Mouse (Mus musculus) macrophage (primary cell): Measurements from ENCODE around the gene 2810021J22Rik. TPM values are rescaled to one million over a fixed set of nuclear protein-coding genes. Genes with fewer than 3 reads are reported as not detected.

ENCODE experiments used
- H3K27ac ChIP-seq: fragments of 350-480 bp; formaldehyde crosslinking; 2 replicates; pipeline ENCODE4 v1.9.0; 2021
- H3K36me3 ChIP-seq: fragments of 350-480 bp; formaldehyde crosslinking; 2 replicates; pipeline ENCODE4 v1.9.0; 2021; ENCODE audit errors: inconsistent target
- H3K4me3 ChIP-seq: fragments of 350-480 bp; formaldehyde crosslinking; 2 replicates; pipeline ENCODE4 v1.9.0; 2021; ENCODE audit errors: inconsistent target
- H3K79me2 ChIP-seq: fragments of 350-480 bp; formaldehyde crosslinking; 2 replicates; pipeline ENCODE4 v1.9.0; 2021; ENCODE audit errors: inconsistent target
- WGBS: methylation state at CpG from one replicate; pipeline ENCODE4 v1.1.7; 2026; ENCODE audit warnings: inconsistent platforms; ENCODE audit not compliant: missing documents; 5-methylcytosine and 5-hydroxymethylcytosine counted together
- polyA plus RNA-seq: library from polyadenylated mRNA; stranded (reverse); fragments of 250-400 nt; gene quantifications from 3 replicates; pipeline ENCODE4 v1.2.4, GENCODE M21; 2018; ENCODE audit warnings: inconsistent platforms

2810021J22Rik gene
- polyA plus RNA-seq, 1 experiment from 2014 or later: 2.7 TPM

- H3K27ac ChIP-seq: no peak overlapping the region
- no peaks in the 10 kb centered on the region for H3K79me2 ChIP-seq
- H3K4me3 ChIP-seq: no peak overlapping the region
- 98% methylated on average over 5 of the region's 6 CpGs for WGBS
- peaks cover 56% of the 10 kb centered on the region for H3K36me3 ChIP-seq
Measured at GRCm38 (mm10) chr11:58897485-58897884, 30.5 kb downstream of the 2810021J22Rik start.

- Histone ChIP-seq H3K79me2 (no peaks in the 10 kb centered on the region), H3K36me3 (peaks cover 35% of the 10 kb centered on the region; the same call in 1 of the 2 replicates), H3K27ac (no peak overlapping the region)
Measured at GRCm38 (mm10) chr11:58901080-58901479, 34.1 kb downstream of the 2810021J22Rik start.

GRCm38 (mm10) chr11:58903511-58904409, 36.7 kb downstream of the 2810021J22Rik start, which contains the start of gene Zfp39:
Gene Zfp39 (minus strand): TSS chr11:58904225.
- Histone ChIP-seq H3K36me3 (peaks cover 19% of the 10 kb centered on the region; the same call in 1 of the 2 replicates), H3K27ac (peak within 1 kb of the TSS; percentile 38), H3K4me3 (peak within 1 kb of the TSS; percentile 57), H3K79me2 (no peaks in the 10 kb centered on the region)
- WGBS: under 1% methylated on average over 39 of the region's 40 CpGs

More at GRCm38 (mm10) chr11:58901080-58901479, 34.1 kb downstream of the 2810021J22Rik start:
- no peak overlapping the region for H3K4me3 ChIP-seq

- WGBS: 2% methylated on average over 8 of the region's 8 CpGs
- Histone ChIP-seq H3K79me2 (no peaks in the 10 kb centered on the region), H3K27ac (peak overlapping the region; percentile 38; the same call in 1 of the 2 replicates), H3K4me3 (peak overlapping the region; percentile 57), H3K36me3 (peaks cover 14% of the 10 kb centered on the region; the same call in 1 of the 2 replicates)
Measured at GRCm38 (mm10) chr11:58904410-58904718, 37.3 kb downstream of the 2810021J22Rik start.

- Histone ChIP-seq H3K4me3 (peak overlapping the region; percentile 57; the same call in 1 of the 2 replicates), H3K27ac (no peak overlapping the region), H3K79me2 (no peaks in the 10 kb centered on the region), H3K36me3 (peaks cover 13% of the 10 kb centered on the region; the same call in 1 of the 2 replicates)
- 77% methylated on average over 6 of the region's 6 CpGs for WGBS
Measured at GRCm38 (mm10) chr11:58904838-58905237, 37.8 kb downstream of the 2810021J22Rik start.

- Histone ChIP-seq H3K27ac (no peak overlapping the region), H3K4me3 (no peak overlapping the region), H3K79me2 (no peaks in the 10 kb centered on the region), H3K36me3 (no peaks in the 10 kb centered on the region)
- 78% methylated on average over 1 of the region's 1 CpGs for WGBS
Measured at GRCm38 (mm10) chr11:58913776-58914175, 46.8 kb downstream of the 2810021J22Rik start.

- no peaks in the 10 kb centered on the region for H3K36me3 ChIP-seq
- WGBS: 8% methylated on average over 15 of the region's 17 CpGs
- H3K4me3 ChIP-seq: peak overlapping the region; percentile 5; the same call in 1 of the 2 replicates
- H3K27ac ChIP-seq: no peak overlapping the region
- no peaks in the 10 kb centered on the region for H3K79me2 ChIP-seq
Measured at GRCm38 (mm10) chr11:58914461-58915028, 47.5 kb downstream of the 2810021J22Rik start.

GRCm38 (mm10) chr11:58916879-58917744, 50.1 kb downstream of the 2810021J22Rik start:
- Histone ChIP-seq H3K36me3 (no peaks in the 10 kb centered on the region), H3K4me3 (no peak overlapping the region), H3K27ac (no peak overlapping the region), H3K79me2 (no peaks in the 10 kb centered on the region)
- WGBS: 60% methylated on average over 14 of the region's 14 CpGs

GRCm38 (mm10) chr11:58917745-58918366, 50.8 kb downstream of the 2810021J22Rik start, which contains the start of gene Btnl10:
Gene Btnl10 (plus strand): TSS chr11:58917908.
- Histone ChIP-seq H3K36me3 (no peaks in the 10 kb centered on the region), H3K4me3 (no peak within 1 kb of the TSS), H3K79me2 (no peaks in the 10 kb centered on the region), H3K27ac (no peak within 1 kb of the TSS)
- 94% methylated on average over 12 of the region's 12 CpGs for WGBS

- Histone ChIP-seq H3K36me3 (no peaks in the 10 kb centered on the region), H3K4me3 (no peak overlapping the region), H3K27ac (no peak overlapping the region), H3K79me2 (no peaks in the 10 kb centered on the region)
- WGBS: 79% methylated on average over 2 of the region's 5 CpGs
Measured at GRCm38 (mm10) chr11:58918759-58919158, 51.7 kb downstream of the 2810021J22Rik start.

- no peak overlapping the region for H3K4me3 ChIP-seq
- 86% methylated on average over 9 of the region's 9 CpGs for WGBS
- no peaks in the 10 kb centered on the region for H3K36me3 ChIP-seq
- no peaks in the 10 kb centered on the region for H3K79me2 ChIP-seq
- H3K27ac ChIP-seq: no peak overlapping the region
Measured at GRCm38 (mm10) chr11:58922420-58922819, 55.4 kb downstream of the 2810021J22Rik start.

- Histone ChIP-seq H3K36me3 (peaks cover under 1% of the 10 kb centered on the region; the same call in 1 of the 2 replicates), H3K27ac (no peak overlapping the region), H3K4me3 (no peak overlapping the region), H3K79me2 (no peaks in the 10 kb centered on the region)
- WGBS: 90% methylated on average over 2 of the region's 3 CpGs
Measured at GRCm38 (mm10) chr11:58926651-58927050, 59.6 kb downstream of the 2810021J22Rik start.

GRCm38 (mm10) chr11:58927053-58927452, 60.0 kb downstream of the 2810021J22Rik start:
- Histone ChIP-seq H3K79me2 (no peaks in the 10 kb centered on the region), H3K27ac (no peak overlapping the region), H3K36me3 (peaks cover 5% of the 10 kb centered on the region), H3K4me3 (no peak overlapping the region)
- WGBS: 75% methylated on average over 2 of the region's 2 CpGs
